Mouse (Mus musculus) adrenal gland, adult 18-20 months (tissue): Measurements from ENCODE around the gene Lifr. TPM values are rescaled to one million over a fixed set of nuclear protein-coding genes. Genes with fewer than 3 reads are reported as not detected.

ENCODE experiments used
- DNase-seq, 2 experiments: peaks; one replicate each; pipeline ENCODE4 v3.0.0; 2021 to 2022; ENCODE audit warnings: low spot score in 2 of 2
- total RNA-seq, 2 experiments: library from RNA; stranded (reverse); gene quantifications; 1 replicate in 1 of 2; 2 replicates in 1 of 2; pipeline ENCODE4 v1.2.3; 2021

The Lifr gene
- total RNA-seq, 2 experiments from 2014 or later: 39.1 to 43.0 TPM

DNA sequence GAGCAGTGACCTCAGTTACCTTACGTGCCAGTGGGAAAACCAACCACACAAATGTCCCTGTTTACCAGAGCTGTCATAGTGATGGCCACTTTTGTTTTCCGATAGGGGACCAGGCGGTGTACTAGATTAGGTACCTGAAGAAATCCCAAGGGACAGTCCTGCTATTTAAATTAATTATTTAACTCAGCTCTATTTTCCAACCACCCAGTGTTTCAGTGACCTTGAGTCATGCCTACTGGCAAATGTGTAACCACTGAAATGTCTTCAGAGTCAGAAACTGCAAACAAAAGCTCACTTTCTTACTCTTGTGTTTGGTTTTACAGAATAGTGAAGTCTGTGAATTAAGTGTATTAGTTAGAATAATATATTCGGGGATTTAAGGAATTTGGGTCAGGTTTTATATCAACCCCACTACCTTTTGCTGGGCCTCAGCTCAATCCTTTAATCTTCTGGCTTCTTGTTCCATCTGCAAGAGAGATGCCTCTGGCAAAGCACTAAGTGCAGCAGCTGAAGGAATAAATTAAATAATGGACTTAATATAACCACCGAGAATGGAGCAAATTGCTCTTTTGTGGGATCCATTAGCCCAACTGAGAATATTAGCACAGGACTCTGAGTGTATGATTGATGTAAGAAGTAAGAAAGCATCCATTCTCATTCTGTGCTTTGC is 33.5 kb downstream of the Lifr start:
- DNase-seq: no peak

- no peak for DNase-seq
Measured at GRCm38 (mm10) chr15:7126171-7126570, 35.8 kb downstream of the Lifr start.

DNA sequence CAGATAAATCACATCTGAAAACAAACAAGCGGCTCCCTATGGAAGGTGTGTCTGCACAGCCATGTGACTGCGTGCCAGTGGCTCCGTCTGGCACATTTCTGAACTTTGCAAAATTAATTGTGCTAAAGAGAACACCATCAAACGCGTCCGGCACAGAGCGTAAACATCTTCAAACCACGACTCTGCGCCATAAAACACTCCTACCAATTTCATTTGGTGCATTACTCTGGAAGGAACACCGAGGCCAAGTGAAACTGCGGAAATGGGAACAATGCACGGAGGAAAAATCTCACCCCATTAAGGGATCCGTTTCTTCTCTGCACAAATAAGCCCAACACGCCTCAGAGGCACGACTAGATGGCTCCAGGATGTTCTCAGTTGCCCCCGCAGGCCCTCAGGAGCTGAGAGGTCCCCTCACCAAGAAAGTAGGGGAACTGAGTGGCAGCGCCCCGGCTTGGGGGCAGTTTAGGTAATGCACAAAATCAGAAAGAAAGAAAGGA is 38.3 kb downstream of the Lifr start:
- no peak for DNase-seq

GRCm38 (mm10) chr15:7129127-7129943 is 38.9 kb downstream of the Lifr start:
- peak; percentile 89 to 91 for DNase-seq

DNA sequence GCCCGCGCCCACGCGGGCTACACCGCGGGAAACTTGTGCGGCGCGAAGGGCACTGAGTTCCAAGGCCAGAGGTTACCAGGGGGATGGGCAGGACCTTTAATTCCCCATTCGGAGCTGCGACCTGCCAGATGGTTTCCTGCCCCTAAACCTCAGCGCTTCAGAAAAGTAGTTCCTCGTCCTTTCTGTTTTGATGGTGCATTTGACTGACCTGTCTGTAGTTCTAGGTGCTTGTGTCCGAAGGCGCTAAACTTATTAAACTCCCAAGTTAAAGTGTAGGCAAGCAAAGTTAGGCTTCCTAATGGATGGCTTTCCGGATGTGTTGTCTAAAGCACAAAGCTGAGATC is 39.5 kb downstream of the Lifr start:
- DNase-seq: no peak

- no peak for DNase-seq
Measured at GRCm38 (mm10) chr15:7130691-7131225, 40.3 kb downstream of the Lifr start.

- peak in 1 of 2 experiments; percentile 42 for DNase-seq
Measured at GRCm38 (mm10) chr15:7132741-7133140, 42.3 kb downstream of the Lifr start.

- DNase-seq: no peak
Measured at GRCm38 (mm10) chr15:7134454-7135052, 44.1 kb downstream of the Lifr start.

DNA sequence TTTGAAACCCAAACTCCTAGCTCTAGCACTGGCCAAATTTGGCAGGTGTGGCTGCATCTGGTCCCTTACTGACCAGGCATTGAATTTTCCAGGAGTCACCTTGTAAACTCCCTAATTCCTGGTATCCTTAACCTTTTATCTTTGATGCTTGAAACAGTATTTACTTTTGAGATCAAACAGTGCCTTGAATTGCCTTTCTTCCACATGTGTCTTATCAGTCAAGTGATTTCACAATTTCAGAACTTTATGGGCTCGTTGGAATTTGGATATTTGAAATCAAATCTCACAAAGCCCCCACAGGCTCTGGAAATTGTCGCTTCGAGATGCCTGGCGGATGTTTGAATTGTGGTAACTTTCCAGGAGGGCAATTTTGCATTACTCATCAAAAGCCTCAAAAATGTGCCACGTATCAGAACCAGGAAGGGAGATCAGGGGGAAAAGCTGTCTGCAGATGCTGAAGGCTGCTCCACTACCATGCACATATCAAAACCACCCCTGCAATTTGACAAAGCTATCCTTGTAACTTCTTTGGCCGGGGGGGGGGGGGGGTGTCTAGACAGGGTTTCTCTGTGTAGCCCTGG is 45.7 kb downstream of the Lifr start:
- no peak for DNase-seq

GRCm38 (mm10) chr15:7136912-7137311 is 46.5 kb downstream of the Lifr start:
- DNase-seq: no peak

DNA sequence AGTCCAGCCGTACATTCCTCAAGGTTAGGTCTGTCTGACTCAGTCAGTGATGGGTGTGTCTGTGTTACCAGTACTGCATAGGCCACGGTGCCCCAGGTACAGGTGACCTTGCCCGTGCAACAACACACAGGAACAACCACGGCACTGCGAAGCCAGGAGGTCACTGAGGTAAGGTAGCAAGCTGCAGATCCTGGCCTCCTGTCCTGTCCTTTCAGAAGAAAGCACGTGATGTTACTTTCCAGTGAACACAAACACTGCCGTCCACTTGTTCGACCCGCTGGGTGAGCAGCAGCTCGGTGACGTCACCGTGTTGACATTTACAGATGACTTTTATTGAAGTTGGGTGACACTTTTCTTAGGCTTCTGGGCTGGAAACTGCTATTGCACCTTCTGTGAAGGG is 47.2 kb downstream of the Lifr start:
- peak in 1 of 2 experiments; percentile 39 for DNase-seq

GRCm38 (mm10) chr15:7138471-7138870 is 48.1 kb downstream of the Lifr start:
- DNase-seq: no peak

GRCm38 (mm10) chr15:7140322-7140721 is 49.9 kb downstream of the Lifr start:
- no peak for DNase-seq

- no peak for DNase-seq
Measured at GRCm38 (mm10) chr15:7141246-7141645, 50.8 kb downstream of the Lifr start.

DNA sequence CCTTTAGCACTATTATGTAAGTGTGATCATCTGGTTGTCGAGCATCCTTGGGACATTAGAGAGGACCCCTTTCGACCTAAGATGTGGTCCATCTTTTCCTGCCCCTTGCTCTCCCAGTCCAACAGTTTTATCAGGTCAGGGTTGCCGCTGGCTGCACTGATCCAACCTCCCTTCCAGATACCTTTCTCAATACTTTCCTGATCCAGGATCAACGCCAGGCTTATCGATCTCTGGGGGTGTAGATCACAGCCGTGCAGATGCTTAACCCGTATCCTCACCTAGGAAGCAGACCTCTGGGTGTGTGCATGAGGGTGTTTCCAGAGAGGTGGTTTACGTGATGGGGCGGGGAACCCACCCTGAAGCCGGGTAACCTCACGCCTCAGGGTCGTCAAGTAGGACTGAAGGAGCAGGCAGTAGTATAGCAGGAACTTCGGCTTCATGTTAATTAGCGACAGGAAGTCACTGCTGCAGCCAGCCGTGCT is 53.3 kb downstream of the Lifr start:
- DNase-seq: no peak

DNA sequence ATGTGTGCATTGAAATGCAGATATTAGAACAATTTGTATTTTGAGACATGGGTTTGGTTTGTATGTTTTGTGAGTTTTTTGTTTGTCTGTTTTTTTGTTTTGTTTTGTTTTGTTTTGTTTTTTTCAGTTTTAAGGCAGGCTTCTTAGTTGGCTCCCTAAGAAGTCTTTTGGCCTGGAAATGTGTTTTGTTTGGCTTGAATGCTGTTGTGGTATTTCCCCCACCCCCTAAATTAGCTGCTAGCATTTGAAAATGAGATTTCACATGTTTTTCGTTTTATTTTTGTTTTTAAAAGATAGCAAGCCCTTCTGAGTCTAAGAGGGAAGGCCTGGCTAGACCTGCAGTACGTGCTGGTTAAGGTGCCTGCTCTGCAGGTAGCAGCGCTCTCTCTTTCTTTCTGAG is 54.1 kb downstream of the Lifr start:
- DNase-seq: no peak

DNA sequence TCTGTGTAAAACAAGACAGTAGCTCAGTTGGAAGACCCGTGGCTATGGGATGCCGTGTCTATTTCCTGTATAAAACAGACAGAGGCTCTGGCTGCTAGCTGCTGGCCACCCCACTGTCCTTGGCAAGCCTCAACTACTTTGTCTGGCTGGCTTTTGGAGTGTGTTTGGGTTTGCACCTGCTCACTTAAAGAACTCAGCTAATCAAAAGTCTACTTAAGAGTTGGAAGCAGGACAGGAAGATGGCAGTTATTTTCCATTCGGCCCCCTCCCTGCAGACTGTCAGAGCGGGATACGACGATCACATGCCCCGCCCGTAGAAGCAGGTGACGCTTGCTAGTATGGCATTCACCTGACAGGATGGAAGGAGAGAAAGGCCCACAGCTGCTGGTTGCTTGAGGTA is 54.5 kb downstream of the Lifr start:
- DNase-seq: no peak

- no peak for DNase-seq
Measured at GRCm38 (mm10) chr15:7145555-7145954, 55.1 kb downstream of the Lifr start.

- DNase-seq: no peak
Measured at GRCm38 (mm10) chr15:7146529-7146928, 56.1 kb downstream of the Lifr start.

DNA sequence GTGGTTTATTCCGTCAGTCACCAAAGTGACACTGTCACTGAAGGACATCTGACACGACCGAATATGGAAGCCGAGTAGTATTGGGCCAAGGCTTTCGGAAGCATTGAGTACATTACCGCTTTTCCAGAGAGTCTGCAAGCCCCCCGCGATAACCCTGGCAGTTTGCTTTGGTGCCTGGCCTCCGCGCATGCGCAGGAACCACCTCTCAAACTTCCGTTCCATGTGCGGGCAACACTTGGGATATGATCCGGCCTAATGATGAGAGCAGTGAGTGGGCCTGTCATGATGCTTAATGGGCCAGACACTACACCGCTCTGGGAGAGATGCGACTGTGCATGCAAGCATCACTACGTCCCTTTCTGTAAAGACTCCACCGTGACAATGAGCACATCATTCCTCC is 59.4 kb downstream of the Lifr start:
- no peak for DNase-seq

- DNase-seq: no peak
Measured at GRCm38 (mm10) chr15:7150591-7150990, 60.2 kb downstream of the Lifr start.
